Mouse (Mus musculus): ENCODE measurements at regions not wholly inside any gene's neighbourhood (a gene's known extent, or its start where the extent isn't known, plus 50 kb on each side); places are given as distances from the start of the nearest gene placed in this dataset.

DNA sequence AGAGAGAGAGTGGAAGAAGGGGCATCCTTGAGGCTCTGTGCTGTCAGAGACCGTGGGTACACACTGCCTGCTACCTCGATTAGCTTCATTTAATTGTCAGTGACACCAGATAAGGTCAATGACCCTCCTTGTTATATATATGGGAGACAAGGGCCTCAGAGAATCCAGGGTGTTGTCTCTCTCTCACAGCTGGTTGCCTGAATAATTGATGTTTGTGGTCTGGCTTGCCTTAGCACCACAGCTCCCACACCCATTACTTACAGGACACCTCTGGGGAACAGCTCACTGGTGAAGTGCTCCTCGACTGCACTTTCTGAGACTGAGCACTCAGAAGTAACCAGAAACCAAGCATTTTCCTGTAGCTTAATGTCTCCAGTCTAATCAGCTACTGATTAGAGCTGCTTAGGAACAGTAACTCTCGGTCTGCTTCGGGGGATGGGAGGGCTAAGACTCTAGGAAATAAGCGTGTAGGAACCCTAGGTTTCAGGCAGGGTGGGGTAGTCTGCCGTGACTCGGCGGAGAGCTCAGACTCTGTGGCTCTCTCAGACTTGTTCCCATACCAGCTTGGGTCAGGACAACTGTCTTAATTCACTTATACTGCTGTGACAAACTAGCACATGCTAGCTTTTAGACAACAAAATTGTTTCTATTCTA, 259.6 kb downstream of the Gadd45g start:
- TF ChIP-seq CTCF (IDR thresholded peaks at IDR 0.05; ENCODE audit: low read depth, low read length) (no peak), POLR2A (IDR thresholded peaks at IDR 0.05; ENCODE audit: borderline replicate concordance, low read depth, low read length) (no peak)
